Comparison of ENCODE assay signal across 26 mouse cellular contexts in genomic region chr14:99393611-99394010, GRCm38 (mm10).
DNase-seq lines count a peak whose midpoint lies in the region; ATAC-seq and TF ChIP-seq lines count a peak whose summit lies in the region.
"Had no signal": no experiment of that assay in that cellular context is flagged by ENCODE, and none has a peak within 500 bp of the region (broad histone marks: within the 10 kb centered on the region; RNA-seq: fewer than 3 reads in every experiment).

No protein-coding gene starts in this region.

- peaks cover 12% of the 10 kb centered on the region; the same call in 1 of the 2 replicates for H3K4me1 ChIP-seq in kidney, adult 2 months (ENCODE audit: control insufficient read depth, insufficient read depth, low read length)
- no peaks in the 10 kb centered on the region for H3K4me1 ChIP-seq in kidney, embryonic 14.5 days (ENCODE audit: control insufficient read depth, insufficient read depth, low read length)
- no peaks in the 10 kb centered on the region for H3K4me1 ChIP-seq in kidney, embryonic 15.5 days
- no peaks in the 10 kb centered on the region for H3K4me1 ChIP-seq in lung, postnatal 0 days (ENCODE audit: insufficient read depth, low read depth, low read length)
- H3K4me1 ChIP-seq: forebrain, embryonic 13.5 days; heart, embryonic 10.5 days; heart, embryonic 15.5 days; limb, embryonic 13.5 days; liver, embryonic 12.5 days; megakaryocyte, embryonic 14.5 days; midbrain, embryonic 12.5 days; neural tube, embryonic 12.5 days had no signal

- H3K27me3 ChIP-seq in kidney, adult 2 months (replicated peaks; ENCODE audit: control insufficient read depth, insufficient read depth, low read length), result no peaks in the 10 kb centered on the region
- H3K27me3 ChIP-seq in kidney, embryonic 14.5 days (ENCODE audit: control insufficient read depth, insufficient read depth, low read length), result no peaks in the 10 kb centered on the region
- H3K27me3 ChIP-seq in kidney, embryonic 15.5 days, result no peaks in the 10 kb centered on the region
- H3K27me3 ChIP-seq in lung, postnatal 0 days (replicated peaks; ENCODE audit: insufficient read depth, low read length), result no peaks in the 10 kb centered on the region
- H3K27me3 ChIP-seq: forebrain, embryonic 13.5 days; heart, embryonic 15.5 days; limb, embryonic 13.5 days; liver, embryonic 12.5 days; megakaryocyte, embryonic 14.5 days; midbrain, embryonic 12.5 days; neural tube, embryonic 12.5 days had no signal

- TF ChIP-seq EP300 in lung, postnatal 0 days (IDR thresholded peaks at IDR 0.05), result no peak

- H3K9me3 ChIP-seq in kidney, embryonic 14.5 days (ENCODE audit: control insufficient read depth, low read length), result no peaks in the 10 kb centered on the region
- no peaks in the 10 kb centered on the region for H3K9me3 ChIP-seq in kidney, embryonic 15.5 days (replicated peaks)
- no peaks in the 10 kb centered on the region for H3K9me3 ChIP-seq in lung, postnatal 0 days (ENCODE audit: low read length)
- H3K9me3 ChIP-seq: forebrain, embryonic 13.5 days; heart, embryonic 10.5 days; heart, embryonic 15.5 days; limb, embryonic 13.5 days; liver, embryonic 12.5 days; midbrain, embryonic 12.5 days; neural tube, embryonic 12.5 days had no signal

- TF ChIP-seq POLR2A in kidney, adult 2 months (IDR thresholded peaks at IDR 0.05; ENCODE audit: low read depth, low read length), result no peak

- no peak overlapping the region for H3K4me3 ChIP-seq in kidney, adult 2 months (ENCODE audit: insufficient read depth, low read depth, low read length)
- H3K4me3 ChIP-seq in kidney, embryonic 14.5 days (ENCODE audit: low read length), result no peak overlapping the region
- no peak overlapping the region for H3K4me3 ChIP-seq in kidney, embryonic 15.5 days (replicated peaks)
- H3K4me3 ChIP-seq in lung, postnatal 0 days (ENCODE audit: low read depth, low read length), result no peak overlapping the region
- H3K4me3 ChIP-seq: forebrain, embryonic 13.5 days; heart, embryonic 10.5 days; heart, embryonic 15.5 days; left cerebral cortex, adult 2 months; limb, embryonic 13.5 days; liver, embryonic 12.5 days; megakaryocyte, embryonic 14.5 days; midbrain, embryonic 12.5 days; myocyte; neural tube, embryonic 12.5 days had no signal

- no peak for ATAC-seq in kidney, embryonic 14.5 days (ENCODE audit: low FRiP score, low TSS enrichment)
- peak; percentile 43; the same call in 1 of the 2 replicates for ATAC-seq in kidney, embryonic 15.5 days (replicated peaks; ENCODE audit: low FRiP score)
- ATAC-seq in lung, postnatal 0 days, result no peak
- ATAC-seq: forebrain, embryonic 13.5 days; hindbrain, embryonic 16.5 days; liver, embryonic 12.5 days; liver, postnatal 0 days had no signal

- TF ChIP-seq CTCF in kidney, adult 2 months (conservative IDR thresholded peaks at IDR 0.05; ENCODE audit: insufficient read depth, insufficient read length, low read depth, low read length), result no peak
- no peak for TF ChIP-seq CTCF in lung, postnatal 0 days (IDR thresholded peaks at IDR 0.05)

- DNase-seq in kidney, adult 2 months, result peak; percentile 87
- DNase-seq in kidney, postnatal 25 days, result peak; percentile 48 to 57
- DNase-seq in yolk sac, embryonic 10.5 days (ENCODE audit: low spot score), result peak; percentile 45
- DNase-seq in MN1 (ENCODE audit: low spot score), result no peak
- no peak for DNase-seq in lung, postnatal 0 days (ENCODE audit: low spot score)
- DNase-seq in cerebellum, adult 11 months, result no peak
- DNase-seq: adrenal gland, postnatal 14 days; cerebellum, adult 2 months; cerebellum, postnatal 36 days; gastrocnemius, postnatal 14 days; liver, postnatal 0 days; lung, postnatal 4 days; right cerebral cortex, postnatal 4 days had no signal

- H3K27ac ChIP-seq in kidney, adult 2 months (ENCODE audit: insufficient read depth, low read depth, low read length), result no peak overlapping the region; the same call in 1 of the 2 replicates
- H3K27ac ChIP-seq in kidney, embryonic 14.5 days (ENCODE audit: low read depth, low read length), result no peak overlapping the region
- no peak overlapping the region for H3K27ac ChIP-seq in kidney, embryonic 15.5 days
- H3K27ac ChIP-seq in lung, postnatal 0 days (ENCODE audit: low read length), result no peak overlapping the region
- H3K27ac ChIP-seq: forebrain, embryonic 13.5 days; heart, embryonic 10.5 days; heart, embryonic 15.5 days; left cerebral cortex, adult 2 months; limb, embryonic 13.5 days; liver, embryonic 12.5 days; midbrain, embryonic 12.5 days; neural tube, embryonic 12.5 days had no signal

- H3K4me2 ChIP-seq in kidney, embryonic 14.5 days (replicated peaks; ENCODE audit: low read depth, low read length), result no peak overlapping the region
- no peak overlapping the region for H3K4me2 ChIP-seq in kidney, embryonic 15.5 days
- no peak overlapping the region for H3K4me2 ChIP-seq in lung, postnatal 0 days (replicated peaks; ENCODE audit: low read depth, low read length)
- H3K4me2 ChIP-seq: forebrain, embryonic 13.5 days; heart, embryonic 15.5 days; limb, embryonic 13.5 days; liver, embryonic 12.5 days; midbrain, embryonic 12.5 days; neural tube, embryonic 12.5 days had no signal

- WGBS in kidney, adult 2 months, result 48% methylated on average over 8 of the region's 8 CpGs
- 72% methylated on average over 8 of the region's 8 CpGs for WGBS in kidney, embryonic 14.5 days
- 66% methylated on average over 8 of the region's 8 CpGs for WGBS in kidney, embryonic 15.5 days
- WGBS in lung, postnatal 0 days, result 81% methylated on average over 8 of the region's 8 CpGs

- no peaks in the 10 kb centered on the region for H3K36me3 ChIP-seq in kidney, adult 2 months (ENCODE audit: control insufficient read depth, insufficient read depth, low read length)
- no peaks in the 10 kb centered on the region for H3K36me3 ChIP-seq in kidney, embryonic 14.5 days (ENCODE audit: control insufficient read depth, insufficient read depth, low read length)
- H3K36me3 ChIP-seq in kidney, embryonic 15.5 days, result no peaks in the 10 kb centered on the region
- no peaks in the 10 kb centered on the region for H3K36me3 ChIP-seq in lung, postnatal 0 days (ENCODE audit: insufficient read depth, low read length)
- H3K36me3 ChIP-seq: heart, embryonic 10.5 days; heart, embryonic 15.5 days; limb, embryonic 13.5 days; liver, embryonic 12.5 days; midbrain, embryonic 12.5 days; neural tube, embryonic 12.5 days had no signal

- no peak overlapping the region for H3K9ac ChIP-seq in kidney, embryonic 14.5 days (ENCODE audit: low read depth, low read length)
- no peak overlapping the region for H3K9ac ChIP-seq in kidney, embryonic 15.5 days
- no peak overlapping the region for H3K9ac ChIP-seq in lung, postnatal 0 days (replicated peaks; ENCODE audit: low read depth)
- H3K9ac ChIP-seq: forebrain, embryonic 13.5 days; heart, embryonic 15.5 days; limb, embryonic 13.5 days; liver, embryonic 12.5 days; liver, postnatal 0 days; midbrain, embryonic 12.5 days; neural tube, embryonic 12.5 days had no signal

Comparison
In these comparisons a context has a peak if more than half of its experiments do, and no peak if none do; other contexts are left out.
1. DNase-seq: peak in kidney, adult 2 months (single experiment), kidney, postnatal 25 days (2 of 2) and yolk sac, embryonic 10.5 days (single experiment); none in MN1 (single experiment), lung, postnatal 0 days (single experiment) and cerebellum, adult 11 months (single experiment).